Mouse (Mus musculus): ENCODE measurements around the gene Rasl11b.

Rasl11b gene

DNA sequence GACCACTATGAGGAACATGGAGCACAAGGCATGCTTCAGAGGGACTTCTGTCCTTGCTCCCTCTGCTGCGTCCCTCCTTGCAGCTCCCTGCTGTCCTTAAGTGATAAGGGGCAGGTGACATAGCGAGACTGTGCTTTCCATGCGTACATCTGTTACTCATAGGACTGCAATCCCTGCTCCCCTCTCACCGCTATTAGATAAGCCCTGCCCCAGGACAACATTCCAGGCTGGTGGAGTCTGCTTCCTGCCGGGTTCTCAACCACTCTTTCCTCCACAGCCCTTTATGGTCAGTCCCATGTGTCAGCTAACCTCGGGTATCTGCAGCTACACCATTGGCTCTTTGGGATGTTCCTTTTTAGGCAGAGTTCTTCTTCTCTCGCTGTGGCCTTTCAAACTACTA is 13.4 kb downstream of the Rasl11b start:
- DNase-seq (ENCODE audit: low read depth, low spot score), result no peak

DNA sequence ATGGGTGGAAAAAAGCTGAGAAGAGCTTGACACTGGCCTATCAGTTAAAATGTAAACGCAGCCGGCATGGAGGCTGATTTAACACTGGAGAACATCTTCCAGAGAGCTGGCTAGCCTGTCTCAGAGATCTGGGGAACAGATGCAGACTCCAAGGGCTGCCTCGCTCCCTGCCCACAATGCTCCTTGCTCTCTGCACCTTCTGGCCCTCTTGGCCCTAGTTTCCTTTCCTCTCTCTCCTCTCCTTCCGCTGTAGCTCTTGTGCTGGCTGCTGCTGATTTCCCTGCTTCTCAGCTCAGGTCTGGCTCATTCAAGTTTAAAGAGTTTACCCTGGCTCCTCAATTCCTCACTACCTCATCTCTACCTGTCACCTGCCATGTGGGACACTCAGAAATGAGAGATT is 14.6 kb downstream of the Rasl11b start:
- DNase-seq (ENCODE audit: low read depth, low spot score), result no peak

DNA sequence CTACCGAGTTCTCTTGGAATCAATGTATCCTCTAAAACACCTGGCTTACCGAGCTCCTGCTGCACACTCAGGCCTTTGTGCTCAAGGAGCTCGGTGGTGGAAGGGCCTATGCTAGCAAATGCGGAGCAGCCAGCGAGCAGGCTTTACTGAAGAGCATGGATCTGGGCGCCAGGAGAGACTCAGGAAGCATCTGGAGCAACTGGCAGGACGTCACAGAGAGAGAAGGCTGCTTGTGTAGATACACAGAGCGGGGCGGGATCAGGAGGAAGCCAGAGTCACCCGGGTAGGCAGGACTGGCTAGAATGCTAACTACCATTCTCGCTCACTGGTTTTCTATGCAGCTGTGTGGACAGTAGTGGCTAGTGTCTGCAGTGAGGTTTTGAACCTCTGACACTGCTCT is 16.3 kb downstream of the Rasl11b start:
- no peak for DNase-seq (ENCODE audit: low read depth, low spot score)

DNA sequence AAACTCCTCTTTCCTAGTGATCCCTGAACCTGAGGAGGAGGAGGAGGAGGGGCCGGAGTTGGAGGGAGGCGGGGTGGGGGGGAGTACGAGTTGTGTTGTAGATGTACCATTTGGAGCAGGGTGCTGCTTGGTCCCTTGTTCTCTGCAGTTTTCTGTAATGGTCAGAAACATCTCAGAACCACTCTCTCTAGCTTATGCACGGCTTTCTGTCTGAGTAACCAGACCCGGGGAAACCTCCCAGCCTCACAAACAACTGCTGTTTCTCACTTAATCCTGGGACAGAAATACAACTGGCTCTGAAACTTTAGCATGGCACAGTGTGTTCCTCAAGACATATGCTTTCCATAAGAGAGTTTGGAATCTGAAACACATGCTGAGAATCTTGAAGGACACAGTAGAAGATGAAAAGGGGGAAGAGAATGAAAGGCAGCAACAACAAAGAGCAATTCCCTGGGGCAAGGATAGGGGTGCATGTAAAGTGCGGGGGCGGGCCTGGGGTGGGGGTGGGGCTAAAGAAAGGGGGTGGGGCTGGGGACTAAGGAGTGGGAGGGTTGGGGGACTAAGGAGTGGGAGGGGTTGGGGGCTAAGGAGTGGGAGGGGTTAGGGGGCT is 19.5 kb downstream of the Rasl11b start:
- no peak for DNase-seq (ENCODE audit: low read depth, low spot score)

DNA sequence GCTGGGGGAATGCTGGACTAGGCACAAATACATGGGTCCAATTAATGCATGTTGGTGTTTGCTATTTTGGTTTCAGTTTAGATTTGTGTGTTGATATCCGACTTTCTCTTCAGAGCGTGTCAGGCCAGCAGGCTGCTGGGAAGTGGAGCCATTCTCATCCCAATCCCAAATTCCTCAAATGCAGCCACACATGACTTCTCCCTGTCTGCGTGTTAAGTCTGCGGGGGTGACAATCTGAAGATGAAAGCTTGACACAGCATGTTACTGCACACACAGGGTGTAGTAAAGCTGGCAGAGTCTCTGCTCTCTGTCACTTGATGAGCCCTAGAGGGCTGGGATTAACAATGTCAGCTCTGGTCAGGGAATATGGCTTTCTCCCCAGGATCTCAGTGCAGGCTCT is 20.0 kb downstream of the Rasl11b start:
- DNase-seq (ENCODE audit: low read depth, low spot score), result no peak

DNA sequence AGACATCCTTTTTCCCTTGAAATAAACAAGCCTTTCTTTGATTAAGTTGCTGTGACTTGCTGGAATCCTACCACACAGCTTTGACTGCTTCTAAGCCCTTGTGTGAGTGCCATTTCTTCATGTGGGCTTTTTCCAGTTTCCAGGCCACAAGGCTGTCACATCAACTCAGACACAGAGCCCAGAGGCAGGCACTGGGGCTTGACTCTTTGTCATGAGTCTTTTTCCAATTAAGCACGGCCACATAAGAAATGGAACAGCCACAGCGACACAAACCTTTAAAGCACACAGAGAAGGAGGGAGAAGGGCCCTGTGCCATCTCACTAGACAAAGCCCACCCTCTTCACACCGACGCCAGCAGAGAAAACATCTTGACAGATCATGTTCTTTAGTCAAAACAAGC is 23.4 kb downstream of the Rasl11b start:
- no peak for DNase-seq (ENCODE audit: low read depth, low spot score)

DNA sequence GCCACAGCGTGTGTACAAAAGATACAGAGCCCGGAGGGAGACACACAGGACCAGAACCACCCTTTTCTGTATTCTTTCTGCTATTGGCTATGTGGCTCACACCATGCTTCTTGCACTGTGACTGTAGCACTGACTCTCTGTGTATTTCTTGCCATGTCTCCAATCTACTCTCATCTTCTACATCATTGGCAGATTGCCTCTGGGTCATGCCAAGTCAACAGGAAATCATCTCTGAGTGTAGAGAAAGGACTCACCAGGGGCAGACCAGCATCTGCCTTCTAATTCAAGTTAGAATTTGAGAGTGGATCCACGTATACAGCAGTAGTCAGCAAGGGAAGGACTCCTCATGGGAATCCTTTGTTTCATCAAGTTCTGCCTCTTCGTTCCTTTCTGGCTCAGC is 27.5 kb downstream of the Rasl11b start:
- DNase-seq (ENCODE audit: low read depth, low spot score), result no peak

DNA sequence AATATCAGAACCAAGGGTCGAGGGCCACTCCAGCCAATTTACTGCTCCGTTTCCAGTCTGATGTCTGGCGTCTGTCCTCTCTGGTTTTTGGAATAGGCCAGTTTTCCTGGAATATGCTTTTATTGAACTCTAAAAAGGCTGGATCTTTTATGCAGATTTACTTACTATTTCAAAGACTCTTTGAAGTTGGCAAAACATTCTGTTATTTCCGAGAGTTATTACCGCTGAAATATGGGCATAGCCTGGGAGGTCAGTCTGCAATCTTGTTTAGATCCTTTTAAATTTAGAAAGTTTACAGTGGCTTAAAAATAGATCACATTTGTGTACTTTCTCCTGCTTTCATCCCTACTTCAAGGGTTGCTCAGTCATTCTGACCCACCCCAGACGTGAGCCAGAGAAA is 29.4 kb downstream of the Rasl11b start:
- DNase-seq (ENCODE audit: low read depth, low spot score), result no peak

DNA sequence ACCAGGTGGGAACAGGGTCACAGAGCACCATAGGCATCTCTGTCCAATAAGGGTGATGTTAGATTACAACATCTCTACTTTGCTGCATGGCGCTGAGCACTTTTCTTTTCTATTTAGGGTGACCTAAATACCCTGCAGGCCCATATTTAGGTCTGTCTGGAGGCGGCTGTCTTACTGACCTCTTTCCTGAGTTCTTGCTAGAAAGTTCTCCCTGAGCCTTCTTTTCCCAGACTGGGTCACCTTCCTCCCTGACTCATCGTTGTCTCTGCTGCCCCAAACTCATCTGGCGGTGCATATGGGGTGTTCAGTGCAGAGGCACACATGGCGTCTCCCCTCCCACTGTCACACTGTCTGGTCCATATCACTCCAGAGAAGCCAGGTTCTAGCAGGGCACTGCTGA is 31.1 kb downstream of the Rasl11b start:
- DNase-seq (ENCODE audit: low read depth, low spot score), result no peak

DNA sequence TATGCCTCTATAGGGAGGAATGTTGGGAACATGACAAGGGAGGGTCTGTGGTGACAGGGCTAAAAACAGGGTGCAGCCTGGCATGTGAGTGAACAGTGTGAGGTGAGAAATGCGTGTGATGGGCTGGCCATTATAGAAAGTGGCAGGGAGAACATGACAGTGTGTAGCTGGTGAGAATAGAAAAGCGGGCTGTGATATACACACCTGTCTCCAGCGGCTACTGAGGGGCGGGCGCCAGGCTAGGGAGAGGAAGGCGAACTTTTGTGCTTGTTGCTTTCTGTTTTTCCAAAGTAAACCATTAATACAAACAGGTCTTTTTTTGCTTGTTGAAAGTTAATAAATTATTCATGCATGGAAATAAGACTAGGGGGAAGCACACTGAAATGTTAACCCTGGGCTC is 32.3 kb downstream of the Rasl11b start:
- no peak for DNase-seq (ENCODE audit: low read depth, low spot score)

DNA sequence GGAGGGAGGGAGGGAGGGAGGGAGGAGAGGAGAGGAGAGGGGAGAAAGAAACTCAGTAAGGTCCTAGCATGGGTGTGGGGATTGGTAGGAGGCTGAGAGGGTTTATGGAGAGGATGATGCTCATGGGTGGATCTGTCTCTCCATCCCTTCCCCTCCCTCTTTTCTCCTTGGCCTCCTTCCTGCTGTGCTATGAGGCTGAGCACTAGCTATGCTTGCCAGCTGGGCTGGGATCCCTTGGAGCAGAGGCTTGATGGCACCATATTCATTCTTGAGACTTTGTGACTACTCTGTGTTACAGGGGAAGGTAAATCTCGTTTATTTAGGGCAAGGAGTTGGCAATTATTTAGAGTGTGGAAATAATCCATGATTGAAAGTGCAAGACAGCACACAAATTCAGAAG is 33.9 kb downstream of the Rasl11b start:
- no peak for DNase-seq (ENCODE audit: low read depth, low spot score)

DNA sequence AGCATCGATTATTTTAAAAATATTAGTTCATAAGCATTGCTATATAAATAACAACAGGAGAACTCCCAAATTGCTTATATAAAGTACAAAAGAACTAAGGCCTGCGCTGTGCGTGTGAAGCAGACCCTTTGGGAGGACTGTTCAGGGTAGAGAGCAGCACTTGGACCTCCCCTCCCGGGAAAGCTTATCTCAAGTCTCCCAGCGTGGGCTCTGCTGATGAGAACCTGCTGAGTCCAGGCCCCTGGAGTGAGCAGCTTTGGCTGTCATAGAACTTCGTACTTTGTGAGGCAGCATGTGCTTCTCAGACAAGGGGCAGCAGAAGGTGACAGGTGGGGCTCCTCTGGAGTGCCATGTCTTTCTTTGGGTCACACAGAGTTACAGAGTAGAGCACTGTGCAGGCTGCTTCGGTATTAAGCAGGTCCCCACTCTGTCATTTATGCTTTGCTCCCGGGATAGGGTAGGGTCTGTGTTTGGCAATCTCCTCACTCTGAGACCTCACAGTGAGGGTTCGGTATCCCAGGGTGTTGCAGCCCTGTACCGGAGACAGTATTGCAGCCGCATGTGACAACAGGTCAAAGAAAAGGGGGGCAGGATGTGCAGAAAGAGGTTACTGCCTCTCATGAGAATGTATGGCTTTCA is 34.8 kb downstream of the Rasl11b start:
- DNase-seq (ENCODE audit: low read depth, low spot score), result no peak

DNA sequence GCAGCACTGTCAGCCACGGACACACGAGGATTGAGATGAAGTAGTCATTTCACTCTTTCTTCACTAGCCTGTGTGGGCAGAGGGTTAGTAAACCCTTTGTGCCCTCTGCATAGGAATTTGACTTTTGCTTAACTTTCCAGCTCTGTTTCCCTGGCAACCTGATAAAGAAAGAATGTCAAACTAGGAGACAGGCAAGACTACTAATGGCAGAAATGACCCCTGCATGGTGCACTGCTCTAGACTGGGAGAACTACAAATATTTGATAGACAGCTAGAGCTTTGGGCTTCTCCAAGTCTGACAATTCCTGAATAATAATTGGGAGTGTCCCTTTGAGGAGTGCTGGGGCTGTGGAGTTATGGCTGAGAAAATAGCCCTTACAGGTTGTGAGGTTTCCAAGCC is 35.4 kb downstream of the Rasl11b start:
- no peak for DNase-seq (ENCODE audit: low read depth, low spot score)

DNA sequence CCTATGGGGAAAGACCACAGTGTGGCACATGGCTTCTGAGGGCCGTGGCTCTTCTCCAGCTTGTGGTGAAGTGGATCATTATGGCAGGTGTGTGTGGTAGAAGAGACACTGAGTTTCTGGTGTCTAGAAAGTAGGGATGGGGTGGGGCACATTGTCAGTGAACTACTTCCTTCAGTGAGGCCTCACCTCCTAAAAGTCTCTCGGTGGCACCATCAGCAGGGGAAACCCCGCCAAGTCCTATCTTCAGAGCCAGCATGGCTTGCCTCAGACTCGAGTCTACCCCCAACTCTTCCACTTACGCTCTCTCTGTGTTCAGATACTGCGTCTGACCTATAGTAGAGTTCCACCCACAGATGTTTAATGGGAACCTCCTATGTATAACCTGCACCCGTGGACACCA is 38.7 kb downstream of the Rasl11b start:
- no peak for DNase-seq (ENCODE audit: low read depth, low spot score)

DNA sequence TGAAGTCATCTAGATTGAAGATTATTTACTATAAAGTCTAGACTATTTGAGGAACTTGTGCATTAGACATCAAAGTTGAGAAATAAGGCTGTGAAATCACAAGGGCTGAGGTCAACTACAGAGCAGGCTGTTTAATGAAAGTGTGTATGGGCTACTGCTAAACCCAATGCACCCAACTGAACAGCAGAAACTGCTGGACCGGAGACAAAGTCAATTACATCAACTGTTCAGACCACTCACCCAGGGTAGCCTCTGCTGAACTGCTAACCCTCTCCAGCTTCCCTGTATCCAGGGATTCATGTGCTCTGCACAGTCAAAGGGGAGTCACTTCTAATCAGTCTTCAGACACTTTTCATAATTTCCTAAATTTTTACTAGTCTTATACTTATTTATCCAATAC is 44.3 kb downstream of the Rasl11b start:
- no peak for DNase-seq (ENCODE audit: low read depth, low spot score)

DNA sequence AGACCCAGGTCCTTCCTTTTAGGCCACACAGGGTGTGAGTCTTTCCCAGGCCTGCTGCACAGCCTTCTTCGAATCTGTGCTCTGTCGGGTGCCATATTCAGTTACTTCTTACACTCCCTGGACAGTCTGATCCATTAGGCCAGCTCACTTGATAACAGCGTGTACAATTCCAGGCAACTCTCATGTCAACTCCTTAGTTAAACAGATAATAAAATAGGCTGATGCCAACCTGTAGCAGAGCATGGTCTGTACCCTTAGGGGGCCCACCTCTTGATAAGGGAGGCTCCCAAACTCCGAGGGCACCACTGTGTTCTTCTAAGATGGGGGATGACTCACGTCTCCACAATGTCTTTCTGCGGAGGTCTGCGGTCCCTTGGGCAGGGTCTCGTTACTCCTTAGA is 45.2 kb downstream of the Rasl11b start:
- no peak for DNase-seq (ENCODE audit: low read depth, low spot score)

DNA sequence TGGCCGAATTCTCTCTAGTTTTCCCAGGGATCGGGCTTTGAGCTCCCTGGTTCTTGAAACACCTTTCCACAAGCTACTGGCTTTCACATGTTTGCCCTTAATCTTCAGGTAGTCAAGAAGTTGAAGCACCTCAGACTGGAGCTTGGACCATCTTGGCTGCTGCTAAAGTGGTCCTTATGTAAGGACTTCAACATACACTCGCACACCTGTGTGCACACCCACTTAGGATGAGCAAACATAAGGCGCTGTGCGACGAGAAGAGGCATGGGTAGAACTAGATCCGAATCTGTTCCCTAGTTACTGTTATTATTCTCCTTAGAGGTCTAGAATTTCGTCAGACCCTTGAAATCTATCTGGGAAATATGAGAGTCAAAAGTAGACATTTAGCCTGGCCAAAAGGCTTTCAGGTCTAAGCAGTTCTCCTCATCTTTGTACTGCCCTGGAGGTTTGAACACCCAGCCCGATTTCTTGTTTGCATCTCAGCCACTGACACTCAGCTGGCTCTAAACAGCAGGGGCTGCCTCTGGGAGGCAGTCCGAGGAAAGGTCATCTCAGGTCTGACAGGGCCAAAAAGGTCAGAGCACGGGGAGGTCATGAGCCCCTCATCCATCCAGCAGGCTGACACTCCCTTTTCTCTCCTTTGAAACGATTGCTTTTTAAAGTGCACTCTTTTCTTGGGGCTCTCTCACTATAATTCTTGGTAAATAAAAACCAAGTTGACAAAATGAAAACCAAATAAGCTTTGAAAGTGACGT is 46.0 kb downstream of the Rasl11b start:
- DNase-seq (ENCODE audit: low read depth, low spot score), result no peak

DNA sequence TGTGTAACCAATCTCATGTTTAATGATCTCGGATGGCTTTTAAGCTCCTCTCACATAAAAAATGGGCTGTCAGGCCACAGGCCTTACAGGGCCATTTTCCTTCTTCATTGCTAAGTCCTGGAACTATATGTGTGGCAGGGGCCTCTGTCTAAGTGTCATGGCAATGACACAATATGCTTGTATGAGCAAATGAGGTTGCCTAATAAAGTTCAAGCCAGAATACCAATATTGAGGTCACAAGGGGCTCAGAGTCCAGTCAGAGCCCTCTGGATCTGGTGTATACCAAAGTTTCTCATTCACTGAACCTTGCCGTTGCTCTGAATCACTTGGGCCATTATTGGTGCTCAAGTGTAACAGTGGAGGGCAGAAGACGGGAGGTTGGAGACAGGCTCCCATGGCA is 47.6 kb downstream of the Rasl11b start:
- no peak for DNase-seq (ENCODE audit: low read depth, low spot score)

DNA sequence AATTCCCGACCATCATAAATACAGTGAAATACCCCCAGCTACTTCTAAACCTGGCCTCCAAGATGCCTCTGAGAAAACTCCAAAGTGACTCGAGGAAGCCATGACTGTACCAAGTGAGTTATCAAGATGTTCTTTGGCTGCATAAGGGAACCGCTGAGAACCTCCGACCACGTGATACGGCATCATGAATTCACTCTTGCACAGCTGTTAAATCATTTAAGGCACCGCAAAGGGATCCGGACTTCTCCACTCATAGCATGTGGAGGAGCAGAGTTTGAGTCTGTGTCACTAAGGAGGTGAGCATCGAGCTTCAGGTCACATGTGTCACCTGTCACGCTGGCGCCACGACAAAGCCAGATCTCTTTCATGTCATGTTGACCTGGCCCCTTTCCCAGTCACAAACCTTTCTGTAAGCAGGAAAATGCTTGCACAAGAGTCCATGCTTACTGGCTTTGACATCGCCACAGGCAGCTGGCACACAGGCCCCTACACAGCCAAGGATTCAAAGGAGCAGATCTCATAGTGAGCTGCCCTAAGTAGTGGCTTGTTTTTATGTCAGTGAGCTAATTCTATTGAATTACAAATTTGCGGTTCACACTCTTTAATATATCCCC is 49.4 kb downstream of the Rasl11b start:
- DNase-seq (ENCODE audit: low read depth, low spot score), result no peak

DNA sequence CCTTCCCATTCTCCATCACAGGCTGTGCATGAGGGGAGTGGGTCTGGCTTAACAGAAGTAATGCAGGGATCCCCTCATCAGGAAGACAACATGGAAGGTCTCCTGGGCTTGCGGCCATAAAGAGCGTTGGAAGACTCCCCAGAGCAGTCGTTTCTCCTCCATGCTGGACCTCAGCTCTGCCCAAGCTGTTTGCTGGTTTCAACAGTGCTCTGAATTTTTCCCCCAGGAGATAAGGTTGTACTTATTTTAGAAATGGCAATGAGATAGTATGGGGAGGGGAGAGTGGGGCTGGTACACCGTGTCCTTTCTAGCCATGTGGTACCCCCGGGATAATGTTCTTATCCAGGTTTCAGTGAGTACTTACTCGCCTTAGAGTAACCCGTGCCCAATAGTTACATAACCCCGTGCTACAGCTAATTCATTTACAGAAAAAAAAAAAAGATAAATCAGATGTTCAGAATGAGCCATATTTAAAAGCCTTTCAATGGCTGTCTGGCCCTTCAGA is 50.6 kb downstream of the Rasl11b start:
- no peak for DNase-seq (ENCODE audit: low read depth, low spot score)

DNA sequence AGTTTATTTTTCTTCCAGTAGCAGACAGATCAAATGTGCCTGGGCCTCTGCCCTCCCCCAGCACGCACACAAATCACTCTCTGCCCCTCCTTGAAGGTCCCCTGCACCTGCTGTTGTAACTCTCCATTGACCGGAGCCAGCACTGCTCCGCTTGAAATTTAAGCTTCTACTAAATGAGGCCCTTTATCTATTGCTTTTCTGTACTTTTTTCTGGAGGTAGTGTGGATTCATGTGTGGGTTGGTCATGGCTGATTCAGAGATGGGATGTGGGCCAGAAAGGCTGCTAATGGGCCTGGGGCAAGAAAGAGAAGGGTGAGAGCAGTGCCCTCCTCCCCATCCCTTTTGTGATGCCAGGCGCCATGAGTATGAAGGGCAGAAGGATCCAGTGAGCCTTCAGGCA is 51.4 kb downstream of the Rasl11b start:
- DNase-seq (ENCODE audit: low read depth, low spot score), result no peak

DNA sequence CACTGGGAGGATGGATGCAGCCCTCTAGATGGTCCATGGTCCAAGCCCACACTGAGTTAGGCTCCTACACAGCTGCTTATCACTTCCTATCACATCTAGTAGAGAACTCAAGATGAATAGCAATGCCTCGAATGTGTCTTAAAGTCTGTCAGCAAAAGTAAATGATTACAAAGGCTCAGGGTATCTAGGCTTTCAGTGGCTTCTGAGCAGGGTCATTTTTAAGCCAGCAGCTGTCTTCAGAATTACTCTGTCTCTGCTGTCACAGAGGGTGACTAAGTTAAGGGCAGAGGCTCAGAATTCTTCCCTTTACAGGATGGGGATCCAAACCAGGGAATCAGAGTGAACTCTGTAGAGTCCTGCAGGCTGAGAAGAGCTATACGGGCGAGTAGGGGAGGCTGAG is 51.9 kb downstream of the Rasl11b start:
- no peak for DNase-seq (ENCODE audit: low read depth, low spot score)

Measured in embryo, embryonic 11.5 days (tissue).